Mouse (Mus musculus): ENCODE measurements at regions not wholly inside any gene's neighbourhood (a gene's known extent, or its start where the extent isn't known, plus 50 kb on each side); places are given as distances from the start of the nearest gene placed in this dataset.

DNA sequence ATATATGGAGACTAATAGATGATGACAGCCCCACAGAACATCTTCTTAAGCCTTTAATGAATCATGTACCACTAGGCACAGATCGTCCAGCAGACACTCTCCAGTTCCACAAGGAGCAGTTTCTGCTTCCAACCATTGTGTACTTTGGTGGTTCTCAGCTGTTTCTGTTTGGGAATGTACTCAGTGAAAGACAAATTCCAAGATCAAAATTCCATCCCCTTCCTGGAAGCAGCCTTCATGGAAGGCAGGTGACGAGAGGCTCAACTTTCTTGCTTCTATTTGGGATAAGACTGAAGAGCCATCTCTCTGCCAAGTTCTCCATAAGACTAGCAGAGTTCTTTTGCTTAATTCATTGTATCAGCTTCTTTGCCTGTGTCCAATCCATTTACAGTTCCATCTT lies 444.0 kb upstream of the Klf4 start:
- TF ChIP-seq CTCF (conservative IDR thresholded peaks at IDR 0.05 in 1 of 2, IDR thresholded peaks at IDR 0.05 in 1 of 2; ENCODE audit: low read depth in 2 of 2, low read length in 2 of 2) = no peak
- no peak for TF ChIP-seq BHLHE40 (IDR thresholded peaks at IDR 0.05; ENCODE audit: low read depth, low read length)
- TF ChIP-seq EP300 (IDR thresholded peaks at IDR 0.05; ENCODE audit: low read length) = no peak
- no peak for TF ChIP-seq SIN3A (IDR thresholded peaks at IDR 0.05; ENCODE audit: low read length)
- TF ChIP-seq MYC (IDR thresholded peaks at IDR 0.05; ENCODE audit: low read depth, low read length) = no peak
- no peak for TF ChIP-seq CHD2 (IDR thresholded peaks at IDR 0.05; ENCODE audit: low read length)

All from CH12.LX (cell line).